Mouse (Mus musculus) intestine, embryonic 15.5 days (tissue): Measurements from ENCODE around the gene Zic4. TPM values are rescaled to one million over a fixed set of nuclear protein-coding genes. Genes with fewer than 3 reads are reported as not detected.

Source experiments
- ATAC-seq: fragments of 200-750 bp; cut with Nextera tagmentation; 2 replicates; pipeline ENCODE4 v1.8.0; 2017; ENCODE audit warnings: moderate TSS enrichment, moderate library complexity
- H3K27ac ChIP-seq: fragments of 300-500 bp; sonication (generic); 2 replicates; pipeline ENCODE4 v1.5.1; 2015; ENCODE audit warnings: mild to moderate bottlenecking, inconsistent platforms
- H3K27me3 ChIP-seq: fragments of 300-500 bp; sonication (generic); replicated peaks from 2 replicates; pipeline ENCODE4 v1.6.1; 2015; ENCODE audit warnings: inconsistent platforms
- H3K36me3 ChIP-seq: fragments of 300-500 bp; sonication (generic); 2 replicates; pipeline ENCODE4 v1.6.1; 2015; ENCODE audit warnings: inconsistent platforms
- H3K4me1 ChIP-seq: fragments of 300-500 bp; sonication (generic); replicated peaks from 2 replicates; pipeline ENCODE4 v1.6.1; 2015; ENCODE audit warnings: inconsistent platforms
- H3K4me2 ChIP-seq: fragments of 300-500 bp; sonication (generic); replicated peaks from 2 replicates; pipeline ENCODE4 v1.6.1; 2015; ENCODE audit warnings: mild to moderate bottlenecking, inconsistent platforms
- H3K4me3 ChIP-seq: fragments of 300-500 bp; sonication (generic); replicated peaks from 2 replicates; pipeline ENCODE4 v1.5.1; 2015; ENCODE audit warnings: inconsistent platforms
- H3K9ac ChIP-seq: fragments of 300-500 bp; sonication (generic); 2 replicates; pipeline ENCODE4 v1.6.1; 2015; ENCODE audit warnings: inconsistent platforms
- H3K9me3 ChIP-seq: fragments of 300-500 bp; sonication (generic); 2 replicates; pipeline ENCODE4 v1.6.1; 2016; ENCODE audit warnings: inconsistent platforms
- WGBS: fragments of 180-500 bp; shearing (Covaris S2); methylation state at CpG from one replicate; pipeline ENCODE4 v1.1.7; 2015; 5-methylcytosine and 5-hydroxymethylcytosine counted together
- polyA plus RNA-seq: library from polyadenylated mRNA; unstranded; fragments of >200 nt; fragmentation: Nextera tagmentation; extraction: Ambion mirVana; gene quantifications from 2 replicates; pipeline ENCODE4 v1.2.1, GENCODE M21; 2015

The Zic4 gene
- polyA plus RNA-seq, 1 experiment from 2014 or later, result not detected

DNA sequence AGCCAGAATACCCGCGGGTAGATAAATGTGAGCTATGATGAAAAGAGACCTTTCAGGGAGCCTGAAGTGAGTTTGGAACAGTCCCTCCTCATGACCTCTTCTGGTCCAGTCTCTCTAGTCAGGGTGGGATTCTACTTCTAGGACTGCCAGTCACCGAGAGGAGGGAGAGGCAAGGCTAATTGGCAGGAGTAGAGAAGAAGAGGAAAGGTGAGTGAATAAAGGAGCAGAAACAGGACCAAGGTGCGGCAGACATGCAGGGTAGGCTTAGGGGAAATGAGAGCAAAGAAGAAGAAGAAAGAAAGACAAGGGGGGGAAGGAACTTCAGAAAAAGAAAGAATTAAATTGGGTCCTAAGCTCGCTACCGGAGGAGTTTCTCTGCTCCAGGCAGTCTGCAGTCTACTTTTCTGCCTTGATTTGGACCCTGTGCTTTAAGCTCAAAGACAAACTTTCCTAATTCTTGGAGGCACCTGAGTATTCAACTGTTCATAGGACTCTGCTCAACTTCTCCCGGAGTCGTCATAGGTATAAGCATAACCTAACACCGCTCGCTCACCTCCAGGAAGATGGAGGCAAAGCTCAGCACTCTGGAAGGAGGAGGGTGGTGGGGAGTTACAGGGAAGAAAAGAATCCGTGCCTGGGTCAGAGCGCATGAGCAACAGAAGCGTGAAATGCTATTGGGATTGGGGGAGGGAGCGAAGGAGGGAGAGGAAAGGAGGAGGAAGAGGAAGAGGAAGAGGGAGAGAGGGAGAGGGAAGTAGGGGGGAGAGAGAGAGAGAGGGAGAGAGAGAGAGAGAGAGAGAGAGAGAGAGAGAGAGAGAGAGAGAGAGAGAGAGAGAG lies 15.0 kb downstream of the Zic4 start:
- H3K36me3 ChIP-seq, result no peaks in the 10 kb centered on the region
- ATAC-seq, result no peak
- peaks cover 87% of the 10 kb centered on the region for H3K27me3 ChIP-seq
- no peaks in the 10 kb centered on the region for H3K9me3 ChIP-seq
- H3K4me3 ChIP-seq, result no peak overlapping the region
- H3K4me2 ChIP-seq, result no peak overlapping the region
- WGBS, result 2% methylated on average over 14 of the region's 14 CpGs
- H3K27ac ChIP-seq, result no peak overlapping the region
- peaks cover 9% of the 10 kb centered on the region; the same call in 1 of the 2 replicates for H3K4me1 ChIP-seq
- H3K9ac ChIP-seq, result no peak overlapping the region

DNA sequence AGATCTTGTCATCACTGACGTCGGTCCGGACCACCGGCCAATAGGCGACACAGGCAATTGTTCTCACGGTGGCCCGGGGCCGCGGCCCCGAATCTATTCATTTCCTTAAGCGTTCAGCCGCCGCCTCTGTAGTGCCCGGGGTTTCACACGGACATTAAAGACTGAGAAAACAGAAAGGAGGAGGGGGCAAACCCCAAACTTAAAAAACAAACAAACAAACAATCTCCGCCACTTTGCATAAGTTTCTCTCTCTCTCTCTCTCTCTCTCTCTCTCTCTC lies 15.6 kb downstream of the Zic4 start:
- Histone ChIP-seq H3K9me3 (no peaks in the 10 kb centered on the region), H3K27ac (no peak overlapping the region), H3K9ac (no peak overlapping the region), H3K27me3 (peaks cover 87% of the 10 kb centered on the region), H3K36me3 (no peaks in the 10 kb centered on the region), H3K4me3 (no peak overlapping the region), H3K4me1 (peaks cover 9% of the 10 kb centered on the region; the same call in 1 of the 2 replicates), H3K4me2 (no peak overlapping the region)
- under 1% methylated on average over 16 of the region's 16 CpGs for WGBS
- ATAC-seq, result no peak

DNA sequence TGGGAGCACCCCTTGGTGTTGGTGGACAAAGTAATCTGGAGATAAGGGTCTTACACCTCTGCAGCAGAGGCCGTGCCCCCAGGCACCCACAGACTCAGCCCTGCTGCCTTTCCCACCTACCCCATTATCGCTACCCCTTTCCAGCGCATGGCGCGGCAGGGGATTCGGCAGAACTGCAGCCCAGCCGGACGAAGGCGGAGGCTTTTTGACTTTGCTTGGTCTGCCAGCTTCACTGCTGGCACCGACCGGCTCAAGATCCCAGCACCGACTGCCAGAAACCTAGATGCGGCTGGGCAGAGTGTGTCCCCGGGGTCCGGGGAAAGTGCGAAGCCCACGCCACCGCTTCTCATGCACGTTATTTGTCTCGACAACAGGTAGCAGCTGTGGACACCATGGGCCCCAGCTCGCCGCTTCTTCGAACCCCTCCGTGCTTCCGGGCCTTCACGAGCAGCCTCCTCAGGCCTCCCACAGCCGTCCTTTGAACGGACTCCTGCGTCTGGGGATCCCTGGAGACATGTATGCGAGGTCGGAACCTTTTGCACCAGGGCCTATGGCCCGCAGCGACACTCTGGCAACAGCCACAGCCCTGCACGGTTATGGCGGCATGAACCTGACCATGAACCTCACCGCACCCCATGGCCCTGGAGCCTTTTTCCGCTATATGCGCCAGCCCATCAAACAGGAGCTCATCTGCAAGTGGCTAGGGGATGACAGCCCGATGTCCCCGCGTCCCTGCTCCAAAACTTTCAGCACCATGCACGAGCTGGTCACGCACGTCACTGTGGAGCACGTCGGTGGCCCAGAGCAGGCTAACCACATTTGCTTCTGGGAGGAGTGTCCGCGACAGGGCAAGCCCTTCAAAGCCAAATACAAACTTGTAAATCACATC lies 16.4 kb downstream of the Zic4 start:
- 1% methylated on average over 48 of the region's 48 CpGs for WGBS
- Histone ChIP-seq H3K4me2 (no peak overlapping the region), H3K36me3 (no peaks in the 10 kb centered on the region), H3K4me1 (peaks cover 9% of the 10 kb centered on the region; the same call in 1 of the 2 replicates), H3K9ac (no peak overlapping the region), H3K9me3 (no peaks in the 10 kb centered on the region), H3K27ac (no peak overlapping the region), H3K4me3 (no peak overlapping the region), H3K27me3 (peaks cover 92% of the 10 kb centered on the region)
- no peak for ATAC-seq

GRCm38 (mm10) chr9:91379300-91379635 lies 17.1 kb downstream of the Zic4 start:
- no peak overlapping the region for H3K9ac ChIP-seq
- H3K4me3 ChIP-seq, result no peak overlapping the region
- H3K36me3 ChIP-seq, result no peaks in the 10 kb centered on the region
- peaks cover 92% of the 10 kb centered on the region for H3K27me3 ChIP-seq
- no peak for ATAC-seq
- peaks cover 9% of the 10 kb centered on the region; the same call in 1 of the 2 replicates for H3K4me1 ChIP-seq
- H3K27ac ChIP-seq, result no peak overlapping the region
- no peak overlapping the region for H3K4me2 ChIP-seq
- WGBS, result under 1% methylated on average over 8 of the region's 8 CpGs
- no peaks in the 10 kb centered on the region for H3K9me3 ChIP-seq

- Histone ChIP-seq H3K9ac (no peak overlapping the region), H3K4me2 (no peak overlapping the region), H3K9me3 (no peaks in the 10 kb centered on the region), H3K27me3 (peaks cover 94% of the 10 kb centered on the region), H3K4me1 (peaks cover 9% of the 10 kb centered on the region; the same call in 1 of the 2 replicates), H3K27ac (no peak overlapping the region), H3K36me3 (no peaks in the 10 kb centered on the region), H3K4me3 (no peak overlapping the region)
- WGBS, result 2% methylated on average over 10 of the region's 10 CpGs
- ATAC-seq, result no peak
Measured at GRCm38 (mm10) chr9:91379781-91380457, 17.7 kb downstream of the Zic4 start.

GRCm38 (mm10) chr9:91380458-91380914 lies 18.3 kb downstream of the Zic4 start:
- Histone ChIP-seq H3K27ac (no peak overlapping the region), H3K36me3 (no peaks in the 10 kb centered on the region), H3K4me1 (peaks cover 9% of the 10 kb centered on the region; the same call in 1 of the 2 replicates), H3K27me3 (peaks cover 95% of the 10 kb centered on the region), H3K9me3 (no peaks in the 10 kb centered on the region), H3K4me3 (no peak overlapping the region), H3K4me2 (no peak overlapping the region), H3K9ac (no peak overlapping the region)
- no peak for ATAC-seq
- WGBS, result under 1% methylated on average over 9 of the region's 9 CpGs

GRCm38 (mm10) chr9:91381284-91382110 lies 19.3 kb downstream of the Zic4 start:
- peak; percentile 73 for ATAC-seq
- H3K27ac ChIP-seq, result no peak overlapping the region
- H3K9ac ChIP-seq, result peak overlapping the region; percentile 16; the same call in 1 of the 2 replicates

DNA sequence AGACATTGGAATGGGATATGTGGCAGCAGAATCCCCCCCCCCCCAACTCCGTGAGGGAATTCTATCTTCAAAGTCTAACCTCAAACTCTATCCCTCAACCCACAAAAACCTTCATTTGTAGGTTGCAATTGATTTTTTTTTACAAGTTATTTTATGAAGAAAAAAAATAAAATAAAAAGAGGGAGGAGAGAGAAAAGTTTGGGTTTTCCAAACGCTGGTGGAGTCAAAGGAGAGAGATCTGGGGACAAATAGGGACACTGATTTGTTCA lies 19.8 kb downstream of the Zic4 start:
- Histone ChIP-seq H3K4me1 (peaks cover 9% of the 10 kb centered on the region; the same call in 1 of the 2 replicates), H3K36me3 (no peaks in the 10 kb centered on the region), H3K27me3 (peaks cover 96% of the 10 kb centered on the region), H3K4me2 (peak overlapping the region; percentile 85), H3K9ac (no peak overlapping the region), H3K27ac (no peak overlapping the region), H3K4me3 (no peak overlapping the region), H3K9me3 (no peaks in the 10 kb centered on the region)
- no peak for ATAC-seq
- WGBS, result 3% methylated on average over 2 of the region's 2 CpGs

More at GRCm38 (mm10) chr9:91381284-91382110, 19.3 kb downstream of the Zic4 start:
- no peaks in the 10 kb centered on the region for H3K36me3 ChIP-seq
- no peaks in the 10 kb centered on the region for H3K9me3 ChIP-seq
- peak overlapping the region; percentile 85 for H3K4me2 ChIP-seq
- peaks cover 96% of the 10 kb centered on the region for H3K27me3 ChIP-seq
- WGBS, result under 1% methylated on average over 63 of the region's 76 CpGs
- H3K4me1 ChIP-seq, result peaks cover 9% of the 10 kb centered on the region; the same call in 1 of the 2 replicates
- H3K4me3 ChIP-seq, result peak overlapping the region; percentile 48

DNA sequence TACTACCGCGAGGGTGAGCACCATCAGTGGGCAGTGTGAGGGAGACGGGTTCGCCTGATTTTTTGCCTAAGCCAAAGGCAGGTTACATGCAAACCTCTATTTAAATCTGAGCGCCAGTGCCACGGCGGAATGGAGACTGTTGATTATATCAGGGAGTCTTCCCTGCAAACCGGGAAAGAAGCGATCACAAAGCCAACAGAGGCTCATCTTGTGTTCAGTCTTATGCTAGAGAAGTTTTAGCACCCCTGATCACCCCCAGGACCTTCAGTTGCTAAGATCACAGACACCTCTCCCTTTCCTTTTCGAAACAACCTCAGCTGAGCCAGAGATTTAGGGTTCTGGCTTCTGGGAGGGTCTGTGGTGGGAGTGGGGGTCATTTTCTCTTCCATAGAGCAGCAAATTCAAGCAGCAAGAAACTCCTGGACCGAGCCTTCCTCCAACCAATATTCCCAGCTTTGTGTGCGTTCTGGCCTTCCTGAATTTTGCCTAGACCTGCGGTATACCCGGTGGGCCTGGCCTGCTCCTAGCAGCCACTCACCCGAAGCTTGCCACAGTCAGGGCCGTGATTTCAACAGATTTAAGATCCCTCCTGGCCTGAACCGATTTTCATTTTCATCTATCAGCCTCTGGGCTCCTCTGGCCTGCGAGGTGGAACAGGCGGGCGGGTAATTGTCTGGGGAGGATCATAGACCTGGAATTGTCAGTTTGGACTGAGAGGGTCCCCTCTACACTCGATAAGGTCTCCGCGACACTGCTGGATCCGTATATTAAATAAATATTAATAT lies 20.4 kb downstream of the Zic4 start:
- Histone ChIP-seq H3K27me3 (peaks cover 96% of the 10 kb centered on the region), H3K9me3 (no peaks in the 10 kb centered on the region), H3K27ac (no peak overlapping the region), H3K36me3 (no peaks in the 10 kb centered on the region), H3K9ac (no peak overlapping the region), H3K4me2 (no peak overlapping the region), H3K4me1 (peaks cover 9% of the 10 kb centered on the region; the same call in 1 of the 2 replicates), H3K4me3 (no peak overlapping the region)
- 2% methylated on average over 24 of the region's 24 CpGs for WGBS
- ATAC-seq, result no peak

DNA sequence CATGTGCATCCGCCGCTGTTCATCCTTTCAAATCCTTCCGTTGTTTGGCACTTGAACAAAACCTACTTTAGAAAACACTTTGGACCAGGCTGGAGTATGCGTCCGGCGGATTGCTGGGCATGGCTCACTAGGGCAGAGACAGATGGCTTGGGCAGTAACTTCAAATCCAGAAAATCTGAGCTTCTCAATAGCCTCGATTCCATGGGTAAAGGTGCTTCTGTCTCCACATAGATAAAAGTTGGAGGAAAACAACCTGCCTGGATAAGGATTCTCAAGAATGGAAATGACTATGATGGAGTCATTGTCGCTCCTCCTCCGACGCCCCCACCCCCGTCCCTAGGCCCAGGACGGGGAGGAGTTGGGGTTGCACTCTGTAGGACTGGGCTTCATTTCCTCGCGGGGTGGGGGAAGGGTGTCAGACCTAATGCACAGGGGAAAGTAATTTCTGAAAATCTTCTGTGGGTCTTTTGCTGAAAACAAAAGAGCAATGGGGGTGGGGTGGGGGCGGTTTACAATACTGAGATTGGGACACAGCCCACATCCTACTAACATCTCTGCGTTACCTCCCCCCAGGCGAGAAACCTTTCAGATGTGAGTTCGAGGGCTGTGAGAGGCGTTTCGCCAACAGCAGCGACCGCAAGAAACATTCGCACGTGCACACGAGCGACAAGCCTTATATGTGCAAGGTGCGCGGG lies 21.4 kb downstream of the Zic4 start:
- H3K4me2 ChIP-seq, result no peak overlapping the region
- 1% methylated on average over 28 of the region's 28 CpGs for WGBS
- H3K9me3 ChIP-seq, result no peaks in the 10 kb centered on the region

More for the DNA sequence above, 21.4 kb downstream of the Zic4 start:
- Histone ChIP-seq H3K36me3 (no peaks in the 10 kb centered on the region), H3K27me3 (peaks cover 95% of the 10 kb centered on the region), H3K4me1 (peaks cover 7% of the 10 kb centered on the region; the same call in 1 of the 2 replicates), H3K9ac (no peak overlapping the region), H3K27ac (no peak overlapping the region), H3K4me3 (no peak overlapping the region)
- ATAC-seq, result no peak
